Mouse (Mus musculus) liver, embryonic 13.5 days (tissue): Measurements from ENCODE around the gene Adprh. TPM values are rescaled to one million over a fixed set of nuclear protein-coding genes. Genes with fewer than 3 reads are reported as not detected.

Source experiments
- ATAC-seq: fragments of 200-750 bp; cut with Nextera tagmentation; 2 replicates; pipeline ENCODE4 v1.8.0; 2017; ENCODE audit warnings: low read depth, mild to moderate bottlenecking, moderate number of reproducible peaks, moderate library complexity
- DNase-seq: peaks from one replicate; pipeline ENCODE4 v3.0.0; 2022
- H3K27ac ChIP-seq: fragments of 300-500 bp; sonication (generic); 2 replicates; pipeline ENCODE4 v1.5.1; 2015; ENCODE audit warnings: moderate library complexity, mild to moderate bottlenecking, inconsistent platforms
- H3K27me3 ChIP-seq: fragments of 300-500 bp; sonication (generic); 2 replicates; pipeline ENCODE4 v1.6.1; 2015; ENCODE audit warnings: mild to moderate bottlenecking, inconsistent platforms
- H3K36me3 ChIP-seq: fragments of 300-500 bp; sonication (generic); 2 replicates; pipeline ENCODE4 v1.6.1; 2015; ENCODE audit warnings: mild to moderate bottlenecking, inconsistent platforms
- H3K4me1 ChIP-seq: fragments of 300-500 bp; sonication (generic); replicated peaks from 2 replicates; pipeline ENCODE4 v1.6.1; 2015; ENCODE audit warnings: inconsistent platforms
- H3K4me2 ChIP-seq: fragments of 300-500 bp; sonication (generic); 2 replicates; pipeline ENCODE4 v1.6.1; 2015; ENCODE audit warnings: inconsistent platforms, mild to moderate bottlenecking, moderate library complexity
- H3K4me3 ChIP-seq: fragments of 300-500 bp; sonication (generic); replicated peaks from 2 replicates; pipeline ENCODE4 v1.5.1; 2015; ENCODE audit warnings: mild to moderate bottlenecking, inconsistent platforms
- H3K9ac ChIP-seq: fragments of 300-500 bp; sonication (generic); 2 replicates; pipeline ENCODE4 v1.6.1; 2015; ENCODE audit warnings: mild to moderate bottlenecking, inconsistent platforms
- H3K9me3 ChIP-seq: fragments of 300-500 bp; sonication (generic); replicated peaks from 2 replicates; pipeline ENCODE4 v1.6.1; 2016; ENCODE audit warnings: inconsistent platforms
- WGBS: fragments of 180-500 bp; shearing (Covaris S2); methylation state at CpG from one replicate; pipeline ENCODE4 v1.1.7; 2015; ENCODE audit not compliant: insufficient replicate concordance; 5-methylcytosine and 5-hydroxymethylcytosine counted together
- polyA plus RNA-seq: library from polyadenylated mRNA; unstranded; fragments of >200 nt; fragmentation: Nextera tagmentation; extraction: Ambion mirVana; gene quantifications from 2 replicates; pipeline ENCODE4 v1.2.1, GENCODE M21; 2015

The Adprh gene
- polyA plus RNA-seq, 1 experiment from 2014 or later = 38.1 TPM

GRCm38 (mm10) chr16:38475681-38476311, 23.3 kb upstream of the Adprh start:
- DNase-seq (no peak), ATAC-seq (no peak)
- peak overlapping the region; percentile 58 for H3K27ac ChIP-seq
- peak overlapping the region; percentile 70 for H3K9ac ChIP-seq
- H3K4me3 ChIP-seq = peak overlapping the region; percentile 60
- 31% methylated on average over 4 of the region's 4 CpGs for WGBS
- H3K27me3 ChIP-seq = no peaks in the 10 kb centered on the region
- H3K9me3 ChIP-seq = no peaks in the 10 kb centered on the region
- H3K4me2 ChIP-seq = peak overlapping the region; percentile 81
- H3K36me3 ChIP-seq = no peaks in the 10 kb centered on the region
- H3K4me1 ChIP-seq = peaks cover 63% of the 10 kb centered on the region

- no peak for DNase-seq
Measured at GRCm38 (mm10) chr16:38474677-38475286, 22.3 kb upstream of the Adprh start.

GRCm38 (mm10) chr16:38473661-38474060, 21.2 kb upstream of the Adprh start:
- ATAC-seq (no peak), DNase-seq (no peak)
- no peak overlapping the region for H3K9ac ChIP-seq
- H3K9me3 ChIP-seq = no peaks in the 10 kb centered on the region
- 28% methylated on average over 5 of the region's 5 CpGs for WGBS
- H3K27ac ChIP-seq = peak overlapping the region; percentile 44; the same call in 1 of the 2 replicates
- H3K4me3 ChIP-seq = no peak overlapping the region
- H3K4me1 ChIP-seq = peaks cover 62% of the 10 kb centered on the region
- H3K4me2 ChIP-seq = no peak overlapping the region
- H3K36me3 ChIP-seq = no peaks in the 10 kb centered on the region
- no peaks in the 10 kb centered on the region for H3K27me3 ChIP-seq

More at GRCm38 (mm10) chr16:38474677-38475286, 22.3 kb upstream of the Adprh start:
- H3K4me3 ChIP-seq = no peak overlapping the region
- no peak overlapping the region for H3K27ac ChIP-seq
- H3K4me2 ChIP-seq = no peak overlapping the region
- no peaks in the 10 kb centered on the region for H3K9me3 ChIP-seq
- H3K36me3 ChIP-seq = no peaks in the 10 kb centered on the region
- WGBS = 51% methylated on average over 9 of the region's 9 CpGs
- no peak overlapping the region for H3K9ac ChIP-seq
- H3K4me1 ChIP-seq = peaks cover 59% of the 10 kb centered on the region
- ATAC-seq = no peak
- H3K27me3 ChIP-seq = no peaks in the 10 kb centered on the region

GRCm38 (mm10) chr16:38472507-38472873, 20.0 kb upstream of the Adprh start:
- peaks cover 74% of the 10 kb centered on the region for H3K4me1 ChIP-seq
- WGBS = 35% methylated on average over 5 of the region's 5 CpGs
- H3K27ac ChIP-seq = no peak overlapping the region
- no peak overlapping the region for H3K9ac ChIP-seq
- H3K36me3 ChIP-seq = no peaks in the 10 kb centered on the region
- ATAC-seq (peak; percentile 61), DNase-seq (no peak)
- no peaks in the 10 kb centered on the region for H3K27me3 ChIP-seq
- no peak overlapping the region for H3K4me2 ChIP-seq
- H3K4me3 ChIP-seq = no peak overlapping the region
- H3K9me3 ChIP-seq = no peaks in the 10 kb centered on the region

GRCm38 (mm10) chr16:38471697-38472506, 19.4 kb upstream of the Adprh start:
- no peak overlapping the region for H3K4me2 ChIP-seq
- no peaks in the 10 kb centered on the region for H3K27me3 ChIP-seq
- DNase-seq (no peak), ATAC-seq (0 out of 2 replicates have a peak, but pooled peaks have one; percentile 35)
- H3K9ac ChIP-seq = no peak overlapping the region
- no peak overlapping the region for H3K4me3 ChIP-seq
- no peaks in the 10 kb centered on the region for H3K36me3 ChIP-seq
- peaks cover 76% of the 10 kb centered on the region for H3K4me1 ChIP-seq
- H3K27ac ChIP-seq = no peak overlapping the region
- no peaks in the 10 kb centered on the region for H3K9me3 ChIP-seq
- WGBS = 37% methylated on average over 11 of the region's 11 CpGs

GRCm38 (mm10) chr16:38469437-38469836, 16.9 kb upstream of the Adprh start:
- no peak for DNase-seq
- 65% methylated on average over 8 of the region's 8 CpGs for WGBS
- Histone ChIP-seq H3K9me3 (no peaks in the 10 kb centered on the region), H3K4me3 (no peak overlapping the region), H3K27me3 (no peaks in the 10 kb centered on the region), H3K4me2 (no peak overlapping the region), H3K27ac (no peak overlapping the region), H3K9ac (no peak overlapping the region), H3K4me1 (peaks cover 62% of the 10 kb centered on the region), H3K36me3 (no peaks in the 10 kb centered on the region)
- no peak for ATAC-seq

GRCm38 (mm10) chr16:38468706-38469018, 16.2 kb upstream of the Adprh start:
- peaks cover 54% of the 10 kb centered on the region for H3K4me1 ChIP-seq
- no peaks in the 10 kb centered on the region for H3K27me3 ChIP-seq
- H3K4me2 ChIP-seq = no peak overlapping the region
- H3K36me3 ChIP-seq = no peaks in the 10 kb centered on the region
- WGBS = 25% methylated on average over 3 of the region's 3 CpGs
- ATAC-seq = no peak
- no peak overlapping the region for H3K4me3 ChIP-seq
- no peak overlapping the region for H3K27ac ChIP-seq
- H3K9me3 ChIP-seq = no peaks in the 10 kb centered on the region
- DNase-seq = no peak
- no peak overlapping the region for H3K9ac ChIP-seq

GRCm38 (mm10) chr16:38467917-38468705, 15.6 kb upstream of the Adprh start:
- no peak overlapping the region for H3K27ac ChIP-seq
- 39% methylated on average over 8 of the region's 8 CpGs for WGBS
- H3K9ac ChIP-seq = 0 out of 2 replicates have a peak overlapping the region, but pooled peaks have one; percentile 2
- no peak overlapping the region for H3K4me3 ChIP-seq
- ATAC-seq = no peak
- no peak for DNase-seq
- no peaks in the 10 kb centered on the region for H3K36me3 ChIP-seq
- no peaks in the 10 kb centered on the region for H3K9me3 ChIP-seq
- no peaks in the 10 kb centered on the region for H3K27me3 ChIP-seq
- H3K4me1 ChIP-seq = peaks cover 49% of the 10 kb centered on the region
- no peak overlapping the region for H3K4me2 ChIP-seq

- H3K4me3 ChIP-seq = no peak overlapping the region
- H3K36me3 ChIP-seq = no peaks in the 10 kb centered on the region
- H3K27ac ChIP-seq = no peak overlapping the region
- H3K27me3 ChIP-seq = no peaks in the 10 kb centered on the region
- no peak overlapping the region for H3K4me2 ChIP-seq
- H3K9ac ChIP-seq = no peak overlapping the region
- ATAC-seq (peak; percentile 65), DNase-seq (no peak)
- no peaks in the 10 kb centered on the region for H3K9me3 ChIP-seq
- peaks cover 42% of the 10 kb centered on the region for H3K4me1 ChIP-seq
- WGBS = 60% methylated on average over 13 of the region's 13 CpGs
Measured at GRCm38 (mm10) chr16:38467091-38467916, 14.8 kb upstream of the Adprh start.

- no peaks in the 10 kb centered on the region for H3K27me3 ChIP-seq
- H3K27ac ChIP-seq = no peak overlapping the region
- 60% methylated on average over 4 of the region's 4 CpGs for WGBS
- DNase-seq (no peak), ATAC-seq (no peak)
- H3K9me3 ChIP-seq = no peaks in the 10 kb centered on the region
- no peaks in the 10 kb centered on the region for H3K36me3 ChIP-seq
- H3K4me1 ChIP-seq = peaks cover 31% of the 10 kb centered on the region
- no peak overlapping the region for H3K4me3 ChIP-seq
- no peak overlapping the region for H3K9ac ChIP-seq
- no peak overlapping the region for H3K4me2 ChIP-seq
Measured at GRCm38 (mm10) chr16:38466089-38466488, 13.6 kb upstream of the Adprh start.
